Mouse (Mus musculus): ENCODE data around the gene Rhbdf1. TPM values are rescaled to one million over a fixed set of nuclear protein-coding genes. Genes with fewer than 3 reads are reported as not detected.

Rhbdf1 gene
- polyA plus RNA-seq, 1 experiment: not detected

DNA sequence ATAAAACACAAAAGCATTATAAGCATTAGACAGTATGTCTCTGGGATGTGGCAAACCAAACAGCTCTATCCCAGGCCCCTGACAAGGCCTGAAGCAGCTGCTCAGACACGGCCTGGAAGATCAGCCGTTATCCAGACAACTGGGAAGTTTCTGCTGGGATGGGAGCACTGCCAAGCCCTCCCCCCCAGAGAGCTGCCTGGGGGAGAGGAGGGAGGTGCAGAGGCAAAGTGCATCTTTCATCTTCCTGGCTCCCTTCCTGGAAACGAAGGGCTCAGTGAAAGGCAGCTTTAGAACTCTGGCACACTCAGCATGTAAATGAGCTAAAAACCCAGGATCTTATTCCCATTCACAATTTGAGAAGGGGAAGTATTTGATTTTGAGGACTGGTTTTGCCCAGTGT, 13.5 kb upstream of the Rhbdf1 start:
- WGBS: 12% methylated on average over 3 of the region's 3 CpGs
- H3K4me3 ChIP-seq (ENCODE audit: insufficient read depth, low read depth, low read length): no peak overlapping the region
- H3K27ac ChIP-seq (ENCODE audit: insufficient read depth, low read depth, low read length): no peak overlapping the region; the same call in 1 of the 2 replicates
- H3K4me1 ChIP-seq (ENCODE audit: control insufficient read depth, insufficient read depth, low read length): peaks cover 44% of the 10 kb centered on the region
- TF ChIP-seq POLR2A (IDR thresholded peaks at IDR 0.05; ENCODE audit: insufficient read depth, low read depth, low read length): no peak
- TF ChIP-seq CTCF (IDR thresholded peaks at IDR 0.05; ENCODE audit: insufficient read depth, low read depth, low read length): no peak

- 72% methylated on average over 6 of the region's 6 CpGs for WGBS
- Histone ChIP-seq H3K4me1 (ENCODE audit: control insufficient read depth, insufficient read depth, low read length) (peaks cover 44% of the 10 kb centered on the region), H3K4me3 (ENCODE audit: insufficient read depth, low read depth, low read length) (no peak overlapping the region), H3K27ac (ENCODE audit: insufficient read depth, low read depth, low read length) (no peak overlapping the region)
- no peak for TF ChIP-seq POLR2A (IDR thresholded peaks at IDR 0.05; ENCODE audit: insufficient read depth, low read depth, low read length)
- no peak for TF ChIP-seq CTCF (IDR thresholded peaks at IDR 0.05; ENCODE audit: insufficient read depth, low read depth, low read length)
These were observed 12.9 kb upstream of the Rhbdf1 start for GRCm38 (mm10) chr11:32234816-32235485.

DNA sequence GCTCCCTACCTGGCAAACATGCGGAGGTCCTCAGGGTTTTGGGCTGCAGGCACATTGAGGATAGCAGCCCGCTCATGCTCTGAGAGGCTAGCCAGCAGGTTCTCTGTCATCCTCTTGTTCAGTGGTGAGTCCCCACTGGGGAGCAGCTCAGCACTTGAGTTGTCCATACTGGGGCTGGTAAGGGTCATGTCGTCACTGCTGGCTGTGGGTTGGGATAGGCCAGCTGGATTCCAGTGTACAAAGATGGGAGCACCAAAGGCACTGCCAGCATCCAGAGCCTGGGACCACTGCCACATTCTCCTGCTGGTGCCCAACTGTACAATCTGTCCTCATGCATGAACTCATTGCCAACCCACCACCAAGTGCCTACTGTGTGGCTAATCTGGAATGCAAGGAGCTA, 11.8 kb upstream of the Rhbdf1 start:
- TF ChIP-seq CTCF (IDR thresholded peaks at IDR 0.05; ENCODE audit: insufficient read depth, low read depth, low read length): no peak
- TF ChIP-seq POLR2A (IDR thresholded peaks at IDR 0.05; ENCODE audit: insufficient read depth, low read depth, low read length): no peak

GRCm38 (mm10) chr11:32232848-32233247, 10.7 kb upstream of the Rhbdf1 start:
- TF ChIP-seq POLR2A (IDR thresholded peaks at IDR 0.05; ENCODE audit: insufficient read depth, low read depth, low read length) (no peak), CTCF (IDR thresholded peaks at IDR 0.05; ENCODE audit: insufficient read depth, low read depth, low read length) (no peak)
- peaks cover 34% of the 10 kb centered on the region for H3K4me1 ChIP-seq (ENCODE audit: control insufficient read depth, insufficient read depth, low read length)
- 83% methylated on average over 10 of the region's 10 CpGs for WGBS
- H3K4me3 ChIP-seq (ENCODE audit: insufficient read depth, low read depth, low read length): no peak overlapping the region
- H3K27ac ChIP-seq (ENCODE audit: insufficient read depth, low read depth, low read length): no peak overlapping the region

More for the DNA sequence above, 11.8 kb upstream of the Rhbdf1 start:
- Histone ChIP-seq H3K4me1 (ENCODE audit: control insufficient read depth, insufficient read depth, low read length) (peaks cover 44% of the 10 kb centered on the region), H3K27ac (ENCODE audit: insufficient read depth, low read depth, low read length) (no peak overlapping the region), H3K4me3 (ENCODE audit: insufficient read depth, low read depth, low read length) (no peak overlapping the region)
- 73% methylated on average over 3 of the region's 3 CpGs for WGBS

GRCm38 (mm10) chr11:32231125-32231524, 9.0 kb upstream of the Rhbdf1 start:
- Histone ChIP-seq H3K4me1 (ENCODE audit: control insufficient read depth, insufficient read depth, low read length) (peaks cover 21% of the 10 kb centered on the region), H3K27ac (ENCODE audit: insufficient read depth, low read depth, low read length) (no peak overlapping the region), H3K4me3 (ENCODE audit: insufficient read depth, low read depth, low read length) (no peak overlapping the region)
- 88% methylated on average over 2 of the region's 2 CpGs for WGBS
- TF ChIP-seq POLR2A (IDR thresholded peaks at IDR 0.05; ENCODE audit: insufficient read depth, low read depth, low read length) (no peak), CTCF (IDR thresholded peaks at IDR 0.05; ENCODE audit: insufficient read depth, low read depth, low read length) (no peak)

DNA sequence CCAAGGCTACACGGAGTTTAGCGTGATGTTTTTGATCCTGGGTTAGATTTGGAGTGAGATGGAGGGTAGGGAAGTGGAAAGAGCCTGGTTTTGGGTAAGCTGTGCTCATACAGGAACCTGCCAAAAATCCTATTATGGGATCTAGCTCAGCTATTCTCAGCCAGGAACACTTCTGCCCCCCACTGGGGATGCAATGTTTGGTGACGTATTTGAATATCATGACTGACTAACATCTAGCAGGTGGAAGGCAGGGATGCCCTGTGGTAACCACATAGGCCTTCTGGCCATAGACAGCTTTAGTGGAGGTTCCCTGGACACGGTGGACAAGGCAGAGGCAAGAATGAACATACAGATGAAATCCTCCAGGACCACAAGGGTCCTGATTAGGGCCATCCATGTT, 8.1 kb upstream of the Rhbdf1 start:
- no peak overlapping the region for H3K4me3 ChIP-seq (ENCODE audit: insufficient read depth, low read depth, low read length)
- WGBS: 72% methylated on average over 4 of the region's 4 CpGs
- TF ChIP-seq POLR2A (IDR thresholded peaks at IDR 0.05; ENCODE audit: insufficient read depth, low read depth, low read length) (no peak), CTCF (IDR thresholded peaks at IDR 0.05; ENCODE audit: insufficient read depth, low read depth, low read length) (no peak)
- peaks cover 21% of the 10 kb centered on the region for H3K4me1 ChIP-seq (ENCODE audit: control insufficient read depth, insufficient read depth, low read length)
- no peak overlapping the region for H3K27ac ChIP-seq (ENCODE audit: insufficient read depth, low read depth, low read length)

- no peak overlapping the region for H3K4me3 ChIP-seq (ENCODE audit: insufficient read depth, low read depth, low read length)
- no peak overlapping the region for H3K27ac ChIP-seq (ENCODE audit: insufficient read depth, low read depth, low read length)
- TF ChIP-seq CTCF (IDR thresholded peaks at IDR 0.05; ENCODE audit: insufficient read depth, low read depth, low read length) (no peak), POLR2A (IDR thresholded peaks at IDR 0.05; ENCODE audit: insufficient read depth, low read depth, low read length) (no peak)
- WGBS: 92% methylated on average over 3 of the region's 3 CpGs
- peaks cover 18% of the 10 kb centered on the region for H3K4me1 ChIP-seq (ENCODE audit: control insufficient read depth, insufficient read depth, low read length)
These were observed 6.3 kb upstream of the Rhbdf1 start for GRCm38 (mm10) chr11:32228292-32228845.

DNA sequence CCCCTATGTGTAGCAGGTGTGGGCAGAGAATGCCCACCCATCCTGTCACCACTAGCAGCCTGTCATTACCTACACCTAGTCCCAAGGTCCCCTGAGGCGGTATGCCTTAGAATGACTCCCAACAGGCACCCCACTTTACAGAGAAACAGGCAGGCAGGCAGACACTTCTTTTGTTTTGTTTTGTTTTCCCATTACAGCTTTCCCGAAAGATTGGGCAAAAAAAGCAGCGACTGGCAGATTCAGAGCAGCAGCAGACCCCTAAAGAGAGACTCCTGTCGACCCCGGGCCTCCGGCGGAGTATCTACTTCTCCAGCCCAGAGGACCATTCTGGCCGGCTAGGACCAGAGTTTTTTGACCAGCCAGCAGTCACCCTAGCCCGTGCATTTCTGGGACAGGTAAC, 5.5 kb upstream of the Rhbdf1 start:
- Histone ChIP-seq H3K4me3 (ENCODE audit: insufficient read depth, low read depth, low read length) (no peak overlapping the region), H3K4me1 (ENCODE audit: control insufficient read depth, insufficient read depth, low read length) (peaks cover 21% of the 10 kb centered on the region), H3K27ac (ENCODE audit: insufficient read depth, low read depth, low read length) (no peak overlapping the region)
- 79% methylated on average over 9 of the region's 9 CpGs for WGBS
- no peak for TF ChIP-seq POLR2A (IDR thresholded peaks at IDR 0.05; ENCODE audit: insufficient read depth, low read depth, low read length)
- TF ChIP-seq CTCF (IDR thresholded peaks at IDR 0.05; ENCODE audit: insufficient read depth, low read depth, low read length): no peak

GRCm38 (mm10) chr11:32227041-32227440, 4.9 kb upstream of the Rhbdf1 start:
- Histone ChIP-seq H3K27ac (ENCODE audit: insufficient read depth, low read depth, low read length) (no peak overlapping the region), H3K4me3 (ENCODE audit: insufficient read depth, low read depth, low read length) (peak overlapping the region; percentile 81), H3K4me1 (ENCODE audit: control insufficient read depth, insufficient read depth, low read length) (peaks cover 25% of the 10 kb centered on the region)
- TF ChIP-seq CTCF (IDR thresholded peaks at IDR 0.05; ENCODE audit: insufficient read depth, low read depth, low read length): no peak
- no peak for TF ChIP-seq POLR2A (IDR thresholded peaks at IDR 0.05; ENCODE audit: insufficient read depth, low read depth, low read length)
- 7% methylated on average over 1 of the region's 1 CpGs for WGBS
